Mouse (Mus musculus): ENCODE data around the gene Ppil4. TPM values are rescaled to one million over a fixed set of nuclear protein-coding genes. Genes with fewer than 3 reads are reported as not detected.

Ppil4 gene
- polyA plus RNA-seq, 1 experiment from 2014 or later, result 44.3 TPM

DNA sequence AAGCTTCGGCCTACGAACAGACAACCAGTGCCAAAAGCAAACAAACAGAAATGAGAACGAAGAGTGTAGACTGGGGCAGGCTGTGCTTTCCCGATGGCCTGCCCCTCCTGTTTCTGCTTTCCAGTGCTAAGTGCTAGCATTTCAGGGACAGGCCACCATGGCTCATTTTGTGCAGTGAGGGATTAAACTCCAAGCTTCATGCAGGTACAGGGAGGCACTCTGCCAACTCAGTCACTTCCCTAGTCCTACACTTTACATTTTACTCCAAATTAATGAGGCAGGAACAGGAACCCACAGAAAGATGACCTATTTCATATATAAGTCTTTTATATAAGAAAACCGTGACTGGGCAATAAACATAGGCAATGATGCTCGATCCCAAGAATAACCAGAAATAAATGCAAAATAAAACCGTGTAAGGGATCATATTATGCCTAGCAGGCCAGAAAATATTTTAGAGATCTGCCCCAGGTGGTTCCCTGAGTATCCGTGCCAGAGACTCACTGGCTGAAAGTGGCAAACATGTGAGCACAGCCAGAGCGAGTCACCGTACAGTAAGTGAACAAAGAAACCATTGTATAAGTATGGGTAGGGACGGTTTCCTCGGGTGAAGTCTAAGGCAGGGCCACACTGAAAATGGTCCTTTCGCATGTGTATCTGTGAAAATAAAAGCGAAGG, 68.7 kb downstream of the Ppil4 start:
- Histone ChIP-seq H3K9me3 (ENCODE audit: control insufficient read depth, low read length) (no peaks in the 10 kb centered on the region), H3K9ac (ENCODE audit: low read depth, low read length) (no peak overlapping the region), H3K4me3 (ENCODE audit: low read depth, low read length) (no peak overlapping the region), H3K36me3 (ENCODE audit: control insufficient read depth, insufficient read depth, low read length) (no peaks in the 10 kb centered on the region), H3K27me3 (replicated peaks; ENCODE audit: control insufficient read depth, insufficient read depth, low read length) (peaks cover under 1% of the 10 kb centered on the region; the same call in 1 of the 2 replicates), H3K4me1 (replicated peaks; ENCODE audit: control insufficient read depth, insufficient read depth, low read length) (no peaks in the 10 kb centered on the region), H3K27ac (ENCODE audit: low read depth, low read length) (no peak overlapping the region), H3K4me2 (no peak overlapping the region)
- 85% methylated on average over 14 of the region's 14 CpGs for WGBS
- DNase-seq (ENCODE audit: low spot score) (no peak), ATAC-seq (replicated peaks; ENCODE audit: low FRiP score) (no peak)

DNA sequence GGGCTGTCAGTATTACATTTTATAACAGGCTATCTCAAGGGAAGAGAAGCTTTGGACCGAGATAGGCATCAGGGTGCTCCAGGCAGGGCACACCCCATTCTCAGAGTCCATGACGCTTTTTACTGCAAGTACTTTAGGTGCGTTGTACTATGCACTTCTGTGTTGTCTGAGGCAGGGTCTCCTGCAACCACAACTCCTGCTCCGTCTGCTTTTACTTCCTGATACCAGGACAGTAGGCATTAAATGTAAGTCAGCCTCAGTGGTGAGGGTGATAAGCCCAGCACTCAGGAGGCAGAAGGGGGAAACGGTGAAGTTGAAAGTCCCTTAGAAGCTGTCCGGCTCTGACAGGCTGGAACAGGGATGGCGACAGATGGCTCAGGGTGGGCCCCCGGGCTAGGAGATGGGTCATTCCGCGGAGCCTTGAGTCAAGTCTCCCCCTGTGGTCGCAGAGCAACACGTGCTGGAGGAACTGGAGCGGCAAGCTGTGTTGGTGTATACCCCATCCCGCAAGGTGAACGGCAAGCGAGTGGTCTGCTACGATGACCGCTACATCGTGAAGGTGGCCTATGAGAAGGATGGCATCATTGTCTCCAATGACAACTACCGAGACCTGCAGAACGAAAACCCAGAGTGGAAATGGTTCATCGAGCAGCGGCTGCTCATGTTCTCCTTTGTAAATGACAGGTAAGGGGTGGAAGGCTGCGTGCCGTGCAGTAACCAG, 69.4 kb downstream of the Ppil4 start:
- H3K27me3 ChIP-seq (replicated peaks; ENCODE audit: control insufficient read depth, insufficient read depth, low read length), result peaks cover 7% of the 10 kb centered on the region
- 89% methylated on average over 25 of the region's 25 CpGs for WGBS
- no peaks in the 10 kb centered on the region for H3K9me3 ChIP-seq (ENCODE audit: control insufficient read depth, low read length)
- H3K36me3 ChIP-seq (ENCODE audit: control insufficient read depth, insufficient read depth, low read length), result no peaks in the 10 kb centered on the region
- H3K9ac ChIP-seq (ENCODE audit: low read depth, low read length), result no peak overlapping the region
- no peaks in the 10 kb centered on the region for H3K4me1 ChIP-seq (replicated peaks; ENCODE audit: control insufficient read depth, insufficient read depth, low read length)
- H3K4me2 ChIP-seq, result no peak overlapping the region
- no peak overlapping the region for H3K4me3 ChIP-seq (ENCODE audit: low read depth, low read length)
- no peak for ATAC-seq (replicated peaks; ENCODE audit: low FRiP score)
- no peak overlapping the region for H3K27ac ChIP-seq (ENCODE audit: low read depth, low read length)
- DNase-seq (ENCODE audit: low spot score), result no peak

GRCm38 (mm10) chr10:7863411-7863810, 70.7 kb downstream of the Ppil4 start:
- Histone ChIP-seq H3K4me3 (ENCODE audit: low read depth, low read length) (no peak overlapping the region), H3K27me3 (replicated peaks; ENCODE audit: control insufficient read depth, insufficient read depth, low read length) (peaks cover 19% of the 10 kb centered on the region), H3K4me1 (replicated peaks; ENCODE audit: control insufficient read depth, insufficient read depth, low read length) (no peaks in the 10 kb centered on the region), H3K9me3 (ENCODE audit: control insufficient read depth, low read length) (no peaks in the 10 kb centered on the region), H3K36me3 (ENCODE audit: control insufficient read depth, insufficient read depth, low read length) (no peaks in the 10 kb centered on the region), H3K4me2 (no peak overlapping the region), H3K27ac (ENCODE audit: low read depth, low read length) (no peak overlapping the region), H3K9ac (ENCODE audit: low read depth, low read length) (no peak overlapping the region)
- 93% methylated on average over 6 of the region's 6 CpGs for WGBS
- no peak for DNase-seq (ENCODE audit: low spot score)
- no peak for ATAC-seq (replicated peaks; ENCODE audit: low FRiP score)

DNA sequence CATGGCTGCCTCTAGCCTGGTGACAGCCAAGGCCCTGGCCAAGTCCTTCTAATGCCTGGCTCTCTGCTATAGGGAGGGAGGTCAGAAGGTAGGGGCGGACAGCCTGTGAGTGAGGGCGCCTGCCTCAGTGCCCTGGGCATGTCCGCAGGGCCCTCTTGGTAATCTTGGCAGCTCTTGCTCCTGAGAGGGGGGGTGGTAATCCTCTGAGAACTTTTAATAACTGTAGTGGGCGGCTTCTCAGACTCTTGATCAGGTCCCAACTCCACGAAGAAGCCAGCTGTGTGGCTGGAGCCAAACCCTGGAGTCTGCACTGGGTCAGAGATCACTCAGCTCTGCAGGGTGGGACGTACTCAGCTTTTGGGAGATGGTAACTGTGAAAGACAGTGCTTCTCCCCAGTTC, 71.5 kb downstream of the Ppil4 start:
- Histone ChIP-seq H3K27me3 (replicated peaks; ENCODE audit: control insufficient read depth, insufficient read depth, low read length) (peaks cover 25% of the 10 kb centered on the region), H3K36me3 (ENCODE audit: control insufficient read depth, insufficient read depth, low read length) (no peaks in the 10 kb centered on the region), H3K4me1 (replicated peaks; ENCODE audit: control insufficient read depth, insufficient read depth, low read length) (no peaks in the 10 kb centered on the region), H3K4me3 (ENCODE audit: low read depth, low read length) (no peak overlapping the region), H3K9me3 (ENCODE audit: control insufficient read depth, low read length) (no peaks in the 10 kb centered on the region), H3K9ac (ENCODE audit: low read depth, low read length) (no peak overlapping the region), H3K27ac (ENCODE audit: low read depth, low read length) (no peak overlapping the region), H3K4me2 (no peak overlapping the region)
- WGBS, result 82% methylated on average over 6 of the region's 6 CpGs
- DNase-seq (ENCODE audit: low spot score) (no peak), ATAC-seq (replicated peaks; ENCODE audit: low FRiP score) (no peak)

- Histone ChIP-seq H3K36me3 (ENCODE audit: control insufficient read depth, insufficient read depth, low read length) (no peaks in the 10 kb centered on the region), H3K27me3 (replicated peaks; ENCODE audit: control insufficient read depth, insufficient read depth, low read length) (peaks cover 26% of the 10 kb centered on the region), H3K9me3 (ENCODE audit: control insufficient read depth, low read length) (no peaks in the 10 kb centered on the region), H3K27ac (ENCODE audit: low read depth, low read length) (no peak overlapping the region), H3K4me3 (ENCODE audit: low read depth, low read length) (no peak overlapping the region), H3K9ac (ENCODE audit: low read depth, low read length) (no peak overlapping the region), H3K4me1 (replicated peaks; ENCODE audit: control insufficient read depth, insufficient read depth, low read length) (no peaks in the 10 kb centered on the region), H3K4me2 (no peak overlapping the region)
- ATAC-seq (replicated peaks; ENCODE audit: low FRiP score), result no peak
- WGBS, result 79% methylated on average over 3 of the region's 3 CpGs
- DNase-seq (ENCODE audit: low spot score), result no peak
Observed at GRCm38 (mm10) chr10:7864806-7865205, 72.1 kb downstream of the Ppil4 start.

DNA sequence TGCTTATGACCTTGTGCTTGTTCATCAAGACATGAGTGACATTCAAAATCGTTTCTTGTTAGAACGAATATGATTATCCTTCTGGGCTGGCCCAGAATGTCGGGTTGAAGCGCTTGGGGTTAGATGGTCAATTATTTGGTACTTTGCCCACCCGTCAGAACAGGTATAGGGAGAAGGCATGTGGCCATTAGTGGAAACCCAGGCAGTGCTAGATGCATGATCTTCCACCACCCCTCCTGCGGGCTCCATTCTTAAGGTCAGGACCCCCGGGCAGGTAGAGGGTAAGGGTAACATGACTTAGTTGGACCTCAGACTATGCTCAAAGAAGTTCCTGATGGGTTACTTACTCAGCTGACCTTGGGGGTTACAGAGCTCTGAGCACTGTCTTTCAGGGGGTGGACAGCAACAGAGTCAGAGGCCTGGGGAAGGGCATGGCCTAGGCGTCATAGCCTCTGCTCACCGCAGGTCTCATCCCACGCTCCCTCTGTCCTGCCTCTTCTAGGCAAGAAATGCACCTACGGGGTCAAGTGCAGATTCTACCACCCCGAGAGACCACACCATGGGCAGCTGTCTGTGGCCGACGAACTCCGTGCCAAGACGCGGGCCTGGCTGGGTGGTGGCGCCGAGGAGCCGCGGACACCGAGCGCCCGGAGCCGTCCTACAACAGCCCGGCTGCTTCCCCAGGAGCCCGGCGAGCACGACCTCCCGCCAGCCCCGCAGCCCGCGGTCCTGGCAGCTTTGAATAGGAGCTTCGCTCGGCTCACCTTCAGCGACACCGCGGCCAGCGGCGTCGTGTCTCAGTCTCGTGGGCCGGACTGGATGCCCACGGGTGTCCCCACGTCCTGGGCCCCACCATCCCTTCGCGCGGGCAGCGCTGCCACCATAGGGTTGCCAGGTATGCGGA, 74.3 kb downstream of the Ppil4 start:
- H3K9ac ChIP-seq (ENCODE audit: low read depth, low read length), result no peak overlapping the region
- no peak for DNase-seq (ENCODE audit: low spot score)

GRCm38 (mm10) chr10:7867666-7868030, 75.0 kb downstream of the Ppil4 start:
- ATAC-seq (replicated peaks; ENCODE audit: low FRiP score) (no peak), DNase-seq (ENCODE audit: low spot score) (no peak)
- Histone ChIP-seq H3K9me3 (ENCODE audit: control insufficient read depth, low read length) (no peaks in the 10 kb centered on the region), H3K4me2 (peak overlapping the region; percentile 72), H3K27ac (ENCODE audit: low read depth, low read length) (no peak overlapping the region), H3K9ac (ENCODE audit: low read depth, low read length) (no peak overlapping the region), H3K36me3 (ENCODE audit: control insufficient read depth, insufficient read depth, low read length) (no peaks in the 10 kb centered on the region), H3K4me1 (replicated peaks; ENCODE audit: control insufficient read depth, insufficient read depth, low read length) (no peaks in the 10 kb centered on the region), H3K4me3 (ENCODE audit: low read depth, low read length) (peak overlapping the region; percentile 44), H3K27me3 (replicated peaks; ENCODE audit: control insufficient read depth, insufficient read depth, low read length) (peaks cover 26% of the 10 kb centered on the region)
- WGBS, result 19% methylated on average over 21 of the region's 21 CpGs

More for the DNA sequence above, 74.3 kb downstream of the Ppil4 start:
- WGBS, result 18% methylated on average over 50 of the region's 50 CpGs
- no peak for ATAC-seq (replicated peaks; ENCODE audit: low FRiP score)
- H3K4me2 ChIP-seq, result peak overlapping the region; percentile 72
- no peaks in the 10 kb centered on the region for H3K9me3 ChIP-seq (ENCODE audit: control insufficient read depth, low read length)
- no peak overlapping the region for H3K27ac ChIP-seq (ENCODE audit: low read depth, low read length)
- H3K27me3 ChIP-seq (replicated peaks; ENCODE audit: control insufficient read depth, insufficient read depth, low read length), result peaks cover 26% of the 10 kb centered on the region
- peak overlapping the region; percentile 44 for H3K4me3 ChIP-seq (ENCODE audit: low read depth, low read length)
- H3K4me1 ChIP-seq (replicated peaks; ENCODE audit: control insufficient read depth, insufficient read depth, low read length), result no peaks in the 10 kb centered on the region
- no peaks in the 10 kb centered on the region for H3K36me3 ChIP-seq (ENCODE audit: control insufficient read depth, insufficient read depth, low read length)

DNA sequence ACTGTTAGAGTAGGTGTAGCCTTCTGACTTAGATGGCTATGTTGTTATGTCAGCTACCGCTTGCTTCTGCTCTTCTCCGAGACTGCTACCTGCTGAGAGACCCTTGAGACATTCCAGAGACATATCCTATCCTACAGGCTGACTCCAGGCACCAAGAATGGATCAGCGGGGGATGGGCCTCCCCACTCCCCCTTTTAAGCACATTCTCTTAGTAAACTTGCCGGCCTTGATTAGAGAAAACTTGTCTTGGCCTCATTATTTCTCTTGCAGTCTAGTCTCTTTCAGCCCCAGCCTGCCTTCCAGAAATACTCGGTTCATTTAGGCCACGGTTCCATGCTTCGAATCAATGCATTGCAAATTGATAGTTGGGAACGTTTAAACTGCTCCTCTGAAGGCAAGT, 77.1 kb downstream of the Ppil4 start:
- H3K4me3 ChIP-seq (ENCODE audit: low read depth, low read length), result no peak overlapping the region
- ATAC-seq (replicated peaks; ENCODE audit: low FRiP score) (no peak), DNase-seq (ENCODE audit: low spot score) (no peak)
- H3K9ac ChIP-seq (ENCODE audit: low read depth, low read length), result no peak overlapping the region
- H3K4me1 ChIP-seq (replicated peaks; ENCODE audit: control insufficient read depth, insufficient read depth, low read length), result no peaks in the 10 kb centered on the region
- no peak overlapping the region for H3K27ac ChIP-seq (ENCODE audit: low read depth, low read length)
- no peaks in the 10 kb centered on the region for H3K36me3 ChIP-seq (ENCODE audit: control insufficient read depth, insufficient read depth, low read length)
- no peaks in the 10 kb centered on the region for H3K9me3 ChIP-seq (ENCODE audit: control insufficient read depth, low read length)
- H3K4me2 ChIP-seq, result no peak overlapping the region
- WGBS, result 69% methylated on average over 8 of the region's 8 CpGs
- H3K27me3 ChIP-seq (replicated peaks; ENCODE audit: control insufficient read depth, insufficient read depth, low read length), result peaks cover 26% of the 10 kb centered on the region

Measured in liver, embryonic 11.5 days (tissue).